Mouse (Mus musculus) skeletal muscle tissue, postnatal 0 days (tissue): Measurements from ENCODE around the gene Col6a3. TPM values are rescaled to one million over a fixed set of nuclear protein-coding genes. Genes with fewer than 3 reads are reported as not detected.

ENCODE experiments used
- polyA plus RNA-seq: library from polyadenylated mRNA; unstranded; fragments of >200 nt; fragmentation: Nextera tagmentation; extraction: Ambion mirVana; gene quantifications from 2 replicates; pipeline ENCODE4 v1.2.1, GENCODE M21; 2015

The Col6a3 gene
- polyA plus RNA-seq, result 107 and 133 TPM in 2 replicates

DNA sequence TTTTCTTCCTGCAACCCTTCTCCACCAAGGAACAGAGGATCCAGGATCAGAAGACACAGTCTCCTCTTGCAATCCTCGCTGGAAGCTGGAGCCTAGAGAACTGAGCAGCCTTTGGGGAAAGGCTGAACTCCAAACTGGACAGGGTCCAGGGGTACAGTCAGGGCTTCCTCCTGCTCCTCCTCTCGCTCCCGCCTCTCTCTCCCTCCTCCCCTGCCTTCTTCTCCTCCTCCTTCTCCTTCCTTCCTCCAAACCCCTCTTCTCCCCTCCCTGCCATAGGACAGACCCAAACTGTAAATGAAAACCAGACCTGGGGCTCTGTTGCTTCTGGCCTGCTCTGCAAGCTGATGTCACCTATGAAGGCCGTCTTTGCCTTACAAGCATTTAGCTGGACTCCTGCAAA, at the start of gene Col6a3:
Gene Col6a3 (minus strand): TSS at position 136 of the 400 bp plus-strand sequence.

Other genes starting within 250 kb of the Col6a3 start
- gene Cops8, start 241.0 kb downstream of the Col6a3 start, polyA plus RNA-seq, result 81.5 and 85.6 TPM in 2 replicates
- 0.44 and 0.63 TPM in 2 replicates for gene Mlph, start 71.1 kb upstream of the Col6a3 start, polyA plus RNA-seq
- gene Prlh, start 109.1 kb upstream of the Col6a3 start, polyA plus RNA-seq, result not detected in 2 replicates
- gene Rab17, start 125.7 kb upstream of the Col6a3 start, polyA plus RNA-seq, result 0.12 and 0.41 TPM in 2 replicates
- gene Lrrfip1, start 154.8 kb upstream of the Col6a3 start, polyA plus RNA-seq, result 144 and 149 TPM in 2 replicates